Mouse (Mus musculus) lung, postnatal 10 days (tissue): Measurements from ENCODE around the gene Ppp1r1b.
A peak's percentile ranks its signal among the peaks of the same experiment; 100 is the strongest.

Source experiments
- DNase-seq: peaks from one replicate; pipeline ENCODE4 v3.0.0; 2021

The Ppp1r1b gene

GRCm38 (mm10) chr11:98328371-98329069 lies 19.7 kb upstream of the Ppp1r1b start:
- no peak for DNase-seq

GRCm38 (mm10) chr11:98329081-98329959 lies 18.9 kb upstream of the Ppp1r1b start, which contains the start of gene Neurod2:
Gene Neurod2, minus strand, starts transcription at chr11:98329648.
- DNase-seq = no peak

- DNase-seq = no peak
Measured at GRCm38 (mm10) chr11:98329960-98330744, 18.1 kb upstream of the Ppp1r1b start.

GRCm38 (mm10) chr11:98330745-98331204 lies 17.4 kb upstream of the Ppp1r1b start:
- DNase-seq = no peak

- DNase-seq = no peak
Measured at GRCm38 (mm10) chr11:98331401-98331800, 16.8 kb upstream of the Ppp1r1b start.

- DNase-seq = no peak
Measured at GRCm38 (mm10) chr11:98332186-98332585, 16.0 kb upstream of the Ppp1r1b start.

GRCm38 (mm10) chr11:98332841-98333240 lies 15.4 kb upstream of the Ppp1r1b start:
- DNase-seq = no peak

GRCm38 (mm10) chr11:98333263-98333696 lies 14.9 kb upstream of the Ppp1r1b start:
- no peak for DNase-seq

- no peak for DNase-seq
Measured at GRCm38 (mm10) chr11:98333981-98334741, 14.0 kb upstream of the Ppp1r1b start.

GRCm38 (mm10) chr11:98335250-98335649 lies 13.0 kb upstream of the Ppp1r1b start:
- no peak for DNase-seq

GRCm38 (mm10) chr11:98336245-98337107 lies 11.7 kb upstream of the Ppp1r1b start:
- no peak for DNase-seq

- peak; percentile 57 for DNase-seq
Measured at GRCm38 (mm10) chr11:98338507-98338961, 9.7 kb upstream of the Ppp1r1b start.

- no peak for DNase-seq
Measured at GRCm38 (mm10) chr11:98339071-98339501, 9.1 kb upstream of the Ppp1r1b start.

- DNase-seq = no peak
Measured at GRCm38 (mm10) chr11:98339679-98340287, 8.4 kb upstream of the Ppp1r1b start.

GRCm38 (mm10) chr11:98340597-98340996 lies 7.6 kb upstream of the Ppp1r1b start:
- no peak for DNase-seq

- no peak for DNase-seq
Measured at GRCm38 (mm10) chr11:98341174-98341573, 7.0 kb upstream of the Ppp1r1b start.

GRCm38 (mm10) chr11:98342000-98342945 lies 5.9 kb upstream of the Ppp1r1b start:
- DNase-seq = peak; percentile 94

GRCm38 (mm10) chr11:98345253-98345652 lies 3.0 kb upstream of the Ppp1r1b start:
- peak; percentile 86 for DNase-seq

GRCm38 (mm10) chr11:98346168-98346567 lies 2.0 kb upstream of the Ppp1r1b start:
- no peak for DNase-seq
